Mouse (Mus musculus): ENCODE data around the gene Tmem86b. TPM values are rescaled to one million over a fixed set of nuclear protein-coding genes. Genes with fewer than 3 reads are reported as not detected.

Tmem86b gene
- total and polyA plus RNA-seq, 3 experiments = 4.3 to 10.6 (median 5.9) TPM

- TF ChIP-seq USF2 (conservative IDR thresholded peaks at IDR 0.05; ENCODE audit: low read depth, low read length) = no peak
- TF ChIP-seq ETS1 (conservative IDR thresholded peaks at IDR 0.05; ENCODE audit: low read depth, low read length) = no peak
- no peak for TF ChIP-seq ZNF384 (IDR thresholded peaks at IDR 0.05; ENCODE audit: low read depth, low read length)
- TF ChIP-seq GABPA (IDR thresholded peaks at IDR 0.05; ENCODE audit: insufficient replicate concordance, low read depth, low read length) = no peak
- TF ChIP-seq NELFE (IDR thresholded peaks at IDR 0.05; ENCODE audit: low read depth, low read length) = no peak
- TF ChIP-seq ELF1 (IDR thresholded peaks at IDR 0.05; ENCODE audit: low read depth, low read length) = no peak
- no peak for TF ChIP-seq CHD2 (IDR thresholded peaks at IDR 0.05; ENCODE audit: low read length)
- no peak for TF ChIP-seq KAT2A (IDR thresholded peaks at IDR 0.05; ENCODE audit: insufficient replicate concordance, low read length)
Observed at GRCm38 (mm10) chr7:4666871-4667270, 35.6 kb upstream of the Tmem86b start.

GRCm38 (mm10) chr7:4663742-4664141 is 32.5 kb upstream of the Tmem86b start:
- Histone ChIP-seq H3K9ac (ENCODE audit: insufficient read depth, low read depth) (0 out of 2 replicates have a peak overlapping the region, but pooled peaks have one; percentile 7), H3K4me3 (replicated peaks in 1 of 3; ENCODE audit: low read depth in 2 of 3, low read length in 2 of 3, poor library complexity in 1 of 3) (no peak overlapping the region)
- dilution Hi-C loops (cut with MboI; ENCODE audit: extremely low pct_ligation_motif_present, extremely low pct_unique_long_range_greater_than_20kb, low sequenced_read_pairs) = no loop called here

More at GRCm38 (mm10) chr7:4666871-4667270, 35.6 kb upstream of the Tmem86b start:
- H3K4me3 ChIP-seq (replicated peaks in 1 of 3; ENCODE audit: low read depth in 2 of 3, low read length in 2 of 3, poor library complexity in 1 of 3) = no peak overlapping the region
- in situ Hi-C loops (cut with MboI; ENCODE audit: low pct_ligation_motif_present, low pct_unique_long_range_greater_than_20kb, low sequenced_read_pairs) (no loop called here), dilution Hi-C loops (cut with MboI; ENCODE audit: extremely low pct_ligation_motif_present, extremely low pct_unique_long_range_greater_than_20kb, low sequenced_read_pairs) (no loop called here)
- H3K9me3 ChIP-seq (replicated peaks; ENCODE audit: low read length) = no peaks in the 10 kb centered on the region
- H3K4me1 ChIP-seq (ENCODE audit: control insufficient read depth in 1 of 2, insufficient read depth in 2 of 2) = peaks cover 19 to 27% of the 10 kb centered on the region in 2 experiments
- peaks cover 58 to 79% of the 10 kb centered on the region in 2 experiments for H3K36me3 ChIP-seq (replicated peaks in 1 of 2; ENCODE audit: control insufficient read depth in 1 of 2, insufficient read depth in 1 of 2, low read length in 1 of 2)
- no peak for DNase-seq (ENCODE audit: extremely low read depth)
- no peaks in the 10 kb centered on the region; the same call in 1 of the 2 replicates for H3K79me2 ChIP-seq (replicated peaks; ENCODE audit: control insufficient read depth, extremely low read depth, insufficient read depth, poor library complexity, severe bottlenecking)
- no peaks in the 10 kb centered on the region for H3K27me3 ChIP-seq (replicated peaks)
- H3K9ac ChIP-seq (ENCODE audit: insufficient read depth, low read depth) = no peak overlapping the region
- no peak overlapping the region for H3K4me2 ChIP-seq (ENCODE audit: insufficient read depth, low read depth, poor library complexity, severe bottlenecking)
- no peak overlapping the region for H3K27ac ChIP-seq (ENCODE audit: insufficient read depth, low read depth)

DNA sequence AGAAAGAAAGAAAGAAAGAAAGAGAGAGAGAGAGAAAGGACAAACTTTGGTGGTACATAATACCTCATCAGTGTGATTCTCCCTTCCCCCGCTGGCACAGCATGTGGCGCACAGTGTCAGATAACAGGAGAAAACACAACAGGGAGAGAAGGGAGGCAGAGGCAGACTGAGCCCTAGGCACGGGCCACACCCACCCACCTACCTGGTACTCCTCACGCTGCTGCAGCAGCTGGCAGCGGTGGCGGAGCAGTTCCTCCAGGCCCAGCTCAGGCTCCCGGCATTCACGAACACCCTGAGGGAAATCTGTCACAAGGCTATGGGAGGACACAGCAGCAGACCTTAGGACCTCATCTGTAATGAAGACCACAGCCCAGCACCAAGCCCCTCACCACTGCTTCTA is 32.0 kb upstream of the Tmem86b start:
- H3K27ac ChIP-seq (ENCODE audit: insufficient read depth, low read depth) = peak overlapping the region; percentile 10

More at GRCm38 (mm10) chr7:4663742-4664141, 32.5 kb upstream of the Tmem86b start:
- TF ChIP-seq IRF4 (IDR thresholded peaks at IDR 0.05; ENCODE audit: low read depth, low read length) (peak; percentile 85), ZNF384 (IDR thresholded peaks at IDR 0.05; ENCODE audit: low read depth, low read length) (peak; percentile 95), MAZ (IDR thresholded peaks at IDR 0.05; ENCODE audit: low read depth, low read length) (no peak), EP300 (IDR thresholded peaks at IDR 0.05; ENCODE audit: low read length) (peak; percentile 63), USF1 (IDR thresholded peaks at IDR 0.05; ENCODE audit: low read depth, low read length) (no peak), JUN (IDR thresholded peaks at IDR 0.05; ENCODE audit: insufficient read depth, low read depth, low read length) (no peak), SMC3 (IDR thresholded peaks at IDR 0.05; ENCODE audit: low read depth, low read length) (no peak), ETS1 (conservative IDR thresholded peaks at IDR 0.05; ENCODE audit: low read depth, low read length) (peak; percentile 66; the same call in 1 of the 2 replicates)
- H3K27ac ChIP-seq (ENCODE audit: insufficient read depth, low read depth) = peak overlapping the region; percentile 10
- H3K79me2 ChIP-seq (replicated peaks; ENCODE audit: control insufficient read depth, extremely low read depth, insufficient read depth, poor library complexity, severe bottlenecking) = no peaks in the 10 kb centered on the region; the same call in 1 of the 2 replicates
- no peaks in the 10 kb centered on the region for H3K9me3 ChIP-seq (replicated peaks; ENCODE audit: low read length)
- peak overlapping the region; percentile 50; the same call in 1 of the 2 replicates for H3K4me2 ChIP-seq (ENCODE audit: insufficient read depth, low read depth, poor library complexity, severe bottlenecking)
- DNase-seq (ENCODE audit: extremely low read depth) = no peak
- in situ Hi-C loops (cut with MboI; ENCODE audit: low pct_ligation_motif_present, low pct_unique_long_range_greater_than_20kb, low sequenced_read_pairs) = no loop called here
- peaks cover 19 to 43% of the 10 kb centered on the region in 2 experiments for H3K4me1 ChIP-seq (ENCODE audit: control insufficient read depth in 1 of 2, insufficient read depth in 2 of 2)
- peaks cover 37 to 69% of the 10 kb centered on the region in 2 experiments for H3K36me3 ChIP-seq (replicated peaks in 1 of 2; ENCODE audit: control insufficient read depth in 1 of 2, insufficient read depth in 1 of 2, low read length in 1 of 2)
- no peaks in the 10 kb centered on the region for H3K27me3 ChIP-seq (replicated peaks)

More for the DNA sequence above, 32.0 kb upstream of the Tmem86b start:
- in situ Hi-C loops (cut with MboI; ENCODE audit: low pct_ligation_motif_present, low pct_unique_long_range_greater_than_20kb, low sequenced_read_pairs) (no loop called here), dilution Hi-C loops (cut with MboI; ENCODE audit: extremely low pct_ligation_motif_present, extremely low pct_unique_long_range_greater_than_20kb, low sequenced_read_pairs) (no loop called here)
- H3K27me3 ChIP-seq (replicated peaks) = no peaks in the 10 kb centered on the region
- no peaks in the 10 kb centered on the region for H3K9me3 ChIP-seq (replicated peaks; ENCODE audit: low read length)
- H3K4me1 ChIP-seq (ENCODE audit: control insufficient read depth in 1 of 2, insufficient read depth in 2 of 2) = peaks cover 19 to 43% of the 10 kb centered on the region in 2 experiments
- no peak for DNase-seq (ENCODE audit: extremely low read depth)
- H3K9ac ChIP-seq (ENCODE audit: insufficient read depth, low read depth) = no peak overlapping the region
- peaks cover 2% of the 10 kb centered on the region for H3K79me2 ChIP-seq (replicated peaks; ENCODE audit: control insufficient read depth, extremely low read depth, insufficient read depth, poor library complexity, severe bottlenecking)
- no peak overlapping the region; the same call in 1 of the 2 replicates for H3K4me2 ChIP-seq (ENCODE audit: insufficient read depth, low read depth, poor library complexity, severe bottlenecking)
- H3K4me3 ChIP-seq (replicated peaks in 1 of 3; ENCODE audit: low read depth in 2 of 3, low read length in 2 of 3, poor library complexity in 1 of 3) = no peak overlapping the region
- H3K36me3 ChIP-seq (replicated peaks in 1 of 2; ENCODE audit: control insufficient read depth in 1 of 2, insufficient read depth in 1 of 2, low read length in 1 of 2) = peaks cover 33 to 64% of the 10 kb centered on the region in 2 experiments
- no peak for TF ChIP-seq POLR2A (IDR thresholded peaks at IDR 0.05; ENCODE audit: low read depth, low read length)

All from CH12.LX (cell line).